Mouse (Mus musculus): ENCODE measurements at regions not wholly inside any gene's neighbourhood (a gene's known extent, or its start where the extent isn't known, plus 50 kb on each side); places are given as distances from the start of the nearest gene placed in this dataset.

- DNase-seq (ENCODE audit: low read depth) = no peak
These were observed 291.6 kb downstream of the Isl1 start for GRCm38 (mm10) chr13:116017886-116018285.

- no peak for DNase-seq (ENCODE audit: low read depth)
These were observed 305.8 kb downstream of the Isl1 start for GRCm38 (mm10) chr13:116003733-116004132.

GRCm38 (mm10) chr13:116002391-116002899 lies 307.0 kb downstream of the Isl1 start:
- no peak for DNase-seq (ENCODE audit: low read depth)

GRCm38 (mm10) chr13:115990591-115990990 lies 318.9 kb downstream of the Isl1 start:
- no peak for DNase-seq (ENCODE audit: low read depth)

GRCm38 (mm10) chr13:115989091-115989490 lies 320.4 kb downstream of the Isl1 start:
- DNase-seq (ENCODE audit: low read depth) = no peak

- DNase-seq (ENCODE audit: low read depth) = no peak
These were observed 323.2 kb downstream of the Isl1 start for GRCm38 (mm10) chr13:115986282-115986681.

GRCm38 (mm10) chr13:115985715-115986114 lies 323.8 kb downstream of the Isl1 start:
- DNase-seq (ENCODE audit: low read depth) = peak; percentile 18

- no peak for DNase-seq (ENCODE audit: low read depth)
These were observed 331.6 kb downstream of the Isl1 start for GRCm38 (mm10) chr13:115977890-115978203.

GRCm38 (mm10) chr13:115977118-115977889 lies 332.2 kb downstream of the Isl1 start:
- no peak for DNase-seq (ENCODE audit: low read depth)

Data from 416B (cell line).